Mouse (Mus musculus) olfactory bulb, adult 2 months (tissue): Measurements from ENCODE around the gene Srxn1. TPM values are rescaled to one million over a fixed set of nuclear protein-coding genes. Genes with fewer than 3 reads are reported as not detected.

Experiments used
- H3K27ac ChIP-seq: fragments of 200-500 bp; 2 replicates; pipeline ENCODE4 v1.5.1; 2012; ENCODE audit warnings: low read depth, low read length; ENCODE audit not compliant: insufficient read depth
- H3K4me1 ChIP-seq: fragments of 200-500 bp; 2 replicates; pipeline ENCODE4 v1.6.1; 2012; ENCODE audit warnings: low read length; ENCODE audit not compliant: control insufficient read depth, insufficient read depth
- H3K4me3 ChIP-seq: fragments of 200-500 bp; 2 replicates; pipeline ENCODE4 v1.5.1; 2012; ENCODE audit warnings: mild to moderate bottlenecking, low read depth, low read length, moderate library complexity; ENCODE audit not compliant: insufficient read depth
- CTCF ChIP-seq: fragments of 200-500 bp; IDR thresholded peaks from 2 replicates; pipeline ENCODE4 v1.5.1; 2012; ENCODE audit warnings: low read depth, mild to moderate bottlenecking, low read length, moderate library complexity; ENCODE audit not compliant: insufficient read depth
- POLR2A ChIP-seq: fragments of 200-500 bp; IDR thresholded peaks from 2 replicates; pipeline ENCODE4 v1.6.1; 2012; ENCODE audit warnings: mild to moderate bottlenecking, low read depth, low read length, moderate library complexity; ENCODE audit not compliant: insufficient read depth
- WGBS: fragments of 180-500 bp; shearing (Covaris S2); methylation state at CpG from one replicate; pipeline ENCODE4 v1.1.7; 2018; 5-methylcytosine and 5-hydroxymethylcytosine counted together
- polyA plus RNA-seq: library from polyadenylated mRNA; stranded (reverse); fragments of >200 nt; gene quantifications from 2 replicates; pipeline ENCODE4 v1.2.4, GENCODE M21; 2012; ENCODE audit warnings: low replicate concordance; ENCODE audit not compliant: missing spikeins, insufficient read depth, insufficient read length

Srxn1 gene
- polyA plus RNA-seq, 1 experiment = not detected

GRCm38 (mm10) chr2:152075294-152075889 is 29.9 kb upstream of the Srxn1 start:
- Histone ChIP-seq H3K4me1 (peaks cover 1% of the 10 kb centered on the region; the same call in 1 of the 2 replicates), H3K27ac (no peak overlapping the region), H3K4me3 (no peak overlapping the region)
- 60% methylated on average over 9 of the region's 9 CpGs for WGBS
- TF ChIP-seq POLR2A (no peak), CTCF (no peak)

DNA sequence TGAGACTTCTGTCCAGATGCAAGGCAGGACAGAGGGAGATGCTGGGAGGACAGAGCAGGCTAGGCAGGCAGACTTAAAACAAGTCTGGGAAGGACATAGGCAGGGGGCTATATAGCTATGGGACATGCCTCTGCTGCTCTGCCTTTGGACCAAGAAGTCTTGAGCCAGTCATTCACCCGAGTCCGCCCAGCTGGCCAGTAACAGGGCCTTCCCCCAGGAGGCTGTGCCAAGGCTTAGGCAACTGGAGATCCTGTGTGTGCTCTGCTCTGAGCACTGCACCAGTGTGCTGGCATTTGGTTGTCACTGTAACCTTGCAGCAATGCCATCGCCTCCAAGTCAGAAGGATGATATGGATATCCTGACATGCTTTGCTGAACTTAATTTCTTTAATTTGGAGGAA is 28.0 kb upstream of the Srxn1 start:
- no peak overlapping the region for H3K4me3 ChIP-seq
- no peak overlapping the region for H3K27ac ChIP-seq
- H3K4me1 ChIP-seq = peaks cover 13% of the 10 kb centered on the region
- TF ChIP-seq CTCF (no peak), POLR2A (no peak)
- 65% methylated on average over 3 of the region's 3 CpGs for WGBS

DNA sequence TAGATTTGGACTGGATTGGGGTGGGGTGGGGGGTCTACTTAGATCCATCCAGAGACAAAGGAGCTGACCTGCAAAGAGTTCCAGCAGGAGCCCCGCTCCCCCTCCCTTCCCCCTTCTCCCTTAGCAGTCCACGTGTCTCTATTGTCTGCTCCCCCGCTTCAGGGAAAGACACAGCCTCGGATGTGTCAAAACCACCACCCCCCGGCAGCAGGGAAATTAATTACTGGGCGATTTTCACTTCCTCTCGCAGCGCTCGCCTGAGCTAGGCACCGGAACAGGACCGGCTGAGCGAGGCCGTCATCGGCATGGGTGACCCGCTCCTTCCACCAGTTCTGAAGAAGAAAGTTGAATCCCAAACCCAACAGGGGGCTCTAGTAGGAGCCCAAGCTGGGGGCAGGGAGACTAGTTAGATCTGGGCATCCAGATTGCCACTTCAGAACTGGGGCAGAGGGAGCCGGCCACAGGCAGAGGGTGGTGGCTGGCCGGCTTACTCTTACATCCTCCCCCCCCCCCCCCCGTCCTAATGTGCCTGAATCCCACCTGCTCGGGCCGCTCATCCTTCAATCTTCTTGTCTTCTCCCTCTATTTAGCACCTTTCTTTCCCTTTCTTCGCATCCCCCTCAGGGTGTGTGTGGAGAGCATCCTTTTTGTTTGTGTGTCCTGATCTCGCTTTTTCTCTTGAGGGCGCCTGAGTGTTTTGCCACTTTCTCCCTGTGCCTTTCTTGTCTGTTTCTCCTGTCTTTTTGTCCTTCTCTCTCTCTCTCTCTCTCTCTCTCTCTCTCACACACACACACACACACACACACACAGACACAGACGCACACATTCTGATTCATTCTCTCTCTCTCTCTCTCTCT is 24.4 kb upstream of the Srxn1 start, which contains the start of gene Scrt2:
Gene Scrt2, plus strand, starts transcription at position 845 of the 857 bp plus-strand sequence.
- TF ChIP-seq POLR2A = peak; percentile 26; the same call in 1 of the 2 replicates
- no peak for TF ChIP-seq CTCF
- under 1% methylated on average over 24 of the region's 24 CpGs for WGBS
- peaks cover 36% of the 10 kb centered on the region for H3K4me1 ChIP-seq
- peak within 1 kb of the TSS; percentile 76 for H3K27ac ChIP-seq
- H3K4me3 ChIP-seq = peak within 1 kb of the TSS; percentile 77

GRCm38 (mm10) chr2:152081641-152082448 is 23.5 kb upstream of the Srxn1 start:
- Histone ChIP-seq H3K27ac (peak overlapping the region; percentile 76), H3K4me1 (peaks cover 41% of the 10 kb centered on the region), H3K4me3 (peak overlapping the region; percentile 77)
- TF ChIP-seq CTCF (no peak; the same call in 1 of the 2 replicates), POLR2A (peak; percentile 39; the same call in 1 of the 2 replicates)
- 4% methylated on average over 81 of the region's 81 CpGs for WGBS

GRCm38 (mm10) chr2:152082456-152083285 is 22.6 kb upstream of the Srxn1 start:
- H3K4me1 ChIP-seq = peaks cover 49% of the 10 kb centered on the region
- WGBS = 24% methylated on average over 7 of the region's 7 CpGs
- TF ChIP-seq CTCF = no peak
- TF ChIP-seq POLR2A = no peak
- peak overlapping the region; percentile 76 for H3K27ac ChIP-seq
- H3K4me3 ChIP-seq = peak overlapping the region; percentile 77

GRCm38 (mm10) chr2:152083411-152083810 is 21.9 kb upstream of the Srxn1 start:
- WGBS = 44% methylated on average over 4 of the region's 4 CpGs
- Histone ChIP-seq H3K4me3 (peak overlapping the region; percentile 77), H3K4me1 (peaks cover 57% of the 10 kb centered on the region), H3K27ac (peak overlapping the region; percentile 49)
- TF ChIP-seq CTCF (no peak), POLR2A (no peak)

GRCm38 (mm10) chr2:152084298-152084697 is 21.0 kb upstream of the Srxn1 start:
- Histone ChIP-seq H3K4me3 (peak overlapping the region; percentile 77), H3K4me1 (peaks cover 60% of the 10 kb centered on the region), H3K27ac (peak overlapping the region; percentile 40)
- WGBS = 32% methylated on average over 6 of the region's 6 CpGs
- TF ChIP-seq POLR2A = no peak
- TF ChIP-seq CTCF = no peak

DNA sequence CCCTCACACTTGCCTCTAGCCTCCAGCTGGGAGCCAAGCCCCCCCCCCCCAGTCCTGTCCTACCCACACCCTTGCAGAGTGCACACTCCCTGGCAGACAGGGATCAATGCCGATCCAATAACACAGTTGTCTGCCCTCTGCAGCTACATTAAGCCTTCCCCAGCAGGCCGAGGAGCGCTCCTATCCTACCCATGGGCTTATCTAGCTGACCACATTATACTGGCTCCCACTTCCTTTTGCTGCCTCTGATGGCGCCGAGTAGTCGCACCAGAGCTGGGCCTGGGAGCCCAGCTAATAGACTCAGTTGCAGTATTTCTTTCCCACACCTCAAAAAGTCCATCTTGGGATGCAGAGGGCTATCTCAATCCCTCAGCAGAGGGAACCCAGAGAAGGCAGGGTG is 19.9 kb upstream of the Srxn1 start:
- peak overlapping the region; percentile 26; the same call in 1 of the 2 replicates for H3K27ac ChIP-seq
- WGBS = 85% methylated on average over 6 of the region's 6 CpGs
- TF ChIP-seq POLR2A (no peak), CTCF (no peak)
- H3K4me3 ChIP-seq = no peak overlapping the region
- H3K4me1 ChIP-seq = peaks cover 58% of the 10 kb centered on the region
